Mouse (Mus musculus) neural tube, embryonic 15.5 days (tissue): ENCODE results near the gene Gk5. TPM values are rescaled to one million over a fixed set of nuclear protein-coding genes. Genes with fewer than 3 reads are reported as not detected.
A peak's percentile ranks its signal among the peaks of the same experiment; 100 is the strongest.
"Not testable (repeated sequence)": the region's sequence is repeated elsewhere in the genome, so short reads cannot be mapped to it uniquely, and the experiment has no call there.

ENCODE experiments used
- ATAC-seq: fragments of 200-750 bp; cut with Nextera tagmentation; 2 replicates; pipeline ENCODE4 v1.8.0; 2017; ENCODE audit warnings: mild to moderate bottlenecking, moderate TSS enrichment, moderate library complexity; ENCODE audit not compliant: low FRiP score
- H3K27ac ChIP-seq: fragments of 300-500 bp; sonication (generic); replicated peaks from 2 replicates; pipeline ENCODE4 v1.5.1; 2015; ENCODE audit warnings: mild to moderate bottlenecking, inconsistent platforms
- H3K27me3 ChIP-seq: fragments of 300-500 bp; sonication (generic); replicated peaks from 2 replicates; pipeline ENCODE4 v1.6.1; 2015; ENCODE audit warnings: inconsistent platforms
- H3K36me3 ChIP-seq: fragments of 300-500 bp; sonication (generic); 2 replicates; pipeline ENCODE4 v1.6.1; 2015; ENCODE audit warnings: inconsistent platforms
- H3K4me1 ChIP-seq: fragments of 300-500 bp; sonication (generic); 2 replicates; pipeline ENCODE4 v1.6.1; 2015; ENCODE audit warnings: inconsistent platforms
- H3K4me2 ChIP-seq: fragments of 300-500 bp; sonication (generic); 2 replicates; pipeline ENCODE4 v1.6.1; 2015; ENCODE audit warnings: inconsistent platforms, mild to moderate bottlenecking, moderate library complexity
- H3K4me3 ChIP-seq: fragments of 300-500 bp; sonication (generic); replicated peaks from 2 replicates; pipeline ENCODE4 v1.5.1; 2015; ENCODE audit warnings: mild to moderate bottlenecking, inconsistent platforms
- H3K9ac ChIP-seq: fragments of 300-500 bp; sonication (generic); replicated peaks from 2 replicates; pipeline ENCODE4 v1.6.1; 2015; ENCODE audit warnings: mild to moderate bottlenecking, inconsistent platforms
- H3K9me3 ChIP-seq: fragments of 300-500 bp; sonication (generic); replicated peaks from 2 replicates; pipeline ENCODE4 v1.6.1; 2016; ENCODE audit warnings: inconsistent platforms
- WGBS: fragments of 180-500 bp; shearing (Covaris S2); methylation state at CpG from one replicate; pipeline ENCODE4 v1.1.7; 2015; ENCODE audit warnings: mixed read lengths; 5-methylcytosine and 5-hydroxymethylcytosine counted together
- polyA plus RNA-seq: library from polyadenylated mRNA; unstranded; fragments of >200 nt; fragmentation: Nextera tagmentation; extraction: Ambion mirVana; gene quantifications from 2 replicates; pipeline ENCODE4 v1.2.1, GENCODE M21; 2015

The Gk5 gene
- polyA plus RNA-seq: 2.5 and 2.9 TPM in 2 replicates

GRCm38 (mm10) chr9:96118861-96119772 is at the start of gene Gk5:
TSS of gene Gk5 (plus strand) at chr9:96119362.
- peak within 1 kb of the TSS; percentile 60 for H3K4me2 ChIP-seq
- no peaks in the 10 kb centered on the region for H3K9me3 ChIP-seq
- H3K27ac ChIP-seq: peak within 1 kb of the TSS; percentile 66
- no peaks in the 10 kb centered on the region for H3K36me3 ChIP-seq
- H3K4me3 ChIP-seq: peak within 1 kb of the TSS; percentile 73
- WGBS: under 1% methylated on average over 74 of the region's 76 CpGs
- H3K27me3 ChIP-seq: no peaks in the 10 kb centered on the region; the same call in 1 of the 2 replicates
- ATAC-seq: peak; percentile 100
- H3K4me1 ChIP-seq: peaks cover 9% of the 10 kb centered on the region; the same call in 1 of the 2 replicates
- H3K9ac ChIP-seq: peak within 1 kb of the TSS; percentile 66

GRCm38 (mm10) chr9:96078752-96079315 is 40.3 kb upstream of the Gk5 start:
- Histone ChIP-seq H3K9me3 (no peaks in the 10 kb centered on the region), H3K4me2 (no peak overlapping the region), H3K4me3 (no peak overlapping the region), H3K4me1 (no peaks in the 10 kb centered on the region), H3K27me3 (no peaks in the 10 kb centered on the region), H3K27ac (no peak overlapping the region), H3K9ac (no peak overlapping the region), H3K36me3 (no peaks in the 10 kb centered on the region)
- ATAC-seq: no peak
- WGBS: 91% methylated on average over 13 of the region's 13 CpGs

DNA sequence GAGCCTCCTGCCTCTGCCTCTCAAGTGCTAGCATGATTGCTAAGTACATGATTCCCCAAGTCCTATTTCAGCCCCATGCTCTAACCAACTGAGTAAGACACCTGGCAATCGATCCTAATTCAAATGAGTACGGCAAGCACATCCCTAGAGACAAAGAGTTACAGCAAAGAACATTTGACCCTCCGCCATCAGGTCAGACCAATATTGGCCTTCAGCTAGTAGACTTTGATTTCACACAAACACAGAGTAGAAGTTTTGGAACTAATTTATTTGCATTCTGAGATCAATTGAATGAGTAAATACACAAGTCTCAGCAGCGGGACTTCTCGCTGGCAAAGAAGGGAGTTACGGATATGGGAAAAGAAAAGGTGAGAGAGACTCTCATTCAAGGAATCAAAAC is 33.9 kb upstream of the Gk5 start:
- H3K27ac ChIP-seq: no peak overlapping the region
- no peak for ATAC-seq
- no peaks in the 10 kb centered on the region for H3K4me1 ChIP-seq
- H3K4me2 ChIP-seq: no peak overlapping the region
- no peak overlapping the region for H3K9ac ChIP-seq
- H3K4me3 ChIP-seq: no peak overlapping the region
- H3K27me3 ChIP-seq: no peaks in the 10 kb centered on the region
- WGBS: 93% methylated on average over 6 of the region's 6 CpGs
- no peaks in the 10 kb centered on the region for H3K36me3 ChIP-seq
- no peaks in the 10 kb centered on the region for H3K9me3 ChIP-seq

DNA sequence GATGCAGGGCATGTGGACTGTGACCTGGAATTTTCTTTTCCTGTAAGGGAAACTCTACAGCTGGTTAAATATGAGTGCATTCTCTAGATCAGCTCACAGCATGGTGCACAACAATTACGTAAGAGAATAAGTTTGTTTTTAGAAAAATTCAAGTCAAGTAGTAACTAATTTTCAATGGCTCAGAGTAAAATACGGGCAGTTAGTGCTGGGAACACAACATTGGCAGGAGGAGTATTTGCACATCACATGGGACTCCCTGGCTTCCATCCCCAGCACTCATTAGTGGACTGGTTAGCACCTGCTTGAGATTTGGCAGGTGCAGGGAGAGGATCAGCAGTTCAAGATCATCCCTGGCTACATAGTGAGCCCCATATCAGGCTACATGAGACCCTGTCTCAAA is 31.5 kb upstream of the Gk5 start:
- Histone ChIP-seq H3K27ac (no peak overlapping the region), H3K36me3 (no peaks in the 10 kb centered on the region), H3K4me1 (no peaks in the 10 kb centered on the region), H3K9me3 (no peaks in the 10 kb centered on the region), H3K9ac (no peak overlapping the region), H3K27me3 (no peaks in the 10 kb centered on the region), H3K4me3 (no peak overlapping the region), H3K4me2 (no peak overlapping the region)
- no peak for ATAC-seq
- WGBS: 82% methylated on average over 2 of the region's 2 CpGs

DNA sequence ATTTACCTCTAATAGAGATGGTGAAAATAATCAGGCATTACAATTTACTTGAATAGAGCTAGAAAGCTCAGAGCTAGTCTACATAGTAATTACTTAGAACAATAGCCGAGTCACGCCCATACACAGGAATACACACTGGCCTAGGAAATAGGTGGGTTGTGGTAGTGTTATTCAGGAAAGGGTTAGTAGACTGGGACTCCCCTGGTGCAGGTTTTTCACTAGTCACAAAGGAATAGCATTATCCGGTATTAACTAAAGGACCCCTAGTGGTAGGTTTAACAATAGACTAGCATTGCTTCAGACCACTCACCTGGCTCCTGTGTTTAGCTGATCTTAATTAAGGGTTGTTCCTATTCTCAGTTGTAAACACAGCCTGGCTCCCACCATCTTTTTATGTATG is 30.7 kb upstream of the Gk5 start:
- not testable (repeated sequence) for H3K4me3 ChIP-seq, H3K36me3 ChIP-seq, H3K9ac ChIP-seq, H3K27ac ChIP-seq, ATAC-seq, H3K27me3 ChIP-seq, H3K9me3 ChIP-seq, H3K4me1 ChIP-seq, H3K4me2 ChIP-seq
- WGBS: 83% methylated on average over 3 of the region's 3 CpGs

GRCm38 (mm10) chr9:96092637-96093036 is 26.5 kb upstream of the Gk5 start:
- not testable (repeated sequence) for H3K4me3 ChIP-seq

GRCm38 (mm10) chr9:96093221-96093620 is 25.9 kb upstream of the Gk5 start:
- H3K36me3 ChIP-seq: no peaks in the 10 kb centered on the region
- ATAC-seq: no peak
- H3K27me3 ChIP-seq: no peaks in the 10 kb centered on the region
- no peak overlapping the region for H3K4me3 ChIP-seq
- H3K4me2 ChIP-seq: no peak overlapping the region
- WGBS: 89% methylated on average over 1 of the region's 1 CpGs
- 0 out of 2 replicates have a peak, but pooled peaks cover 6% of the 10 kb centered on the region for H3K9me3 ChIP-seq
- no peak overlapping the region for H3K9ac ChIP-seq
- no peaks in the 10 kb centered on the region for H3K4me1 ChIP-seq
- no peak overlapping the region for H3K27ac ChIP-seq

More at GRCm38 (mm10) chr9:96092637-96093036, 26.5 kb upstream of the Gk5 start:
- H3K9ac ChIP-seq, ATAC-seq, H3K27ac ChIP-seq, H3K27me3 ChIP-seq, H3K9me3 ChIP-seq, H3K36me3 ChIP-seq, H3K4me2 ChIP-seq, H3K4me1 ChIP-seq: not testable (repeated sequence)
- 88% methylated on average over 10 of the region's 10 CpGs for WGBS

GRCm38 (mm10) chr9:96094341-96094740 is 24.8 kb upstream of the Gk5 start:
- 54% methylated on average over 1 of the region's 1 CpGs for WGBS
- no peak overlapping the region for H3K4me3 ChIP-seq
- H3K4me1 ChIP-seq: no peaks in the 10 kb centered on the region
- no peak overlapping the region for H3K4me2 ChIP-seq
- no peak overlapping the region for H3K27ac ChIP-seq
- no peaks in the 10 kb centered on the region for H3K36me3 ChIP-seq
- H3K27me3 ChIP-seq: no peaks in the 10 kb centered on the region
- 0 out of 2 replicates have a peak, but pooled peaks cover 9% of the 10 kb centered on the region for H3K9me3 ChIP-seq
- H3K9ac ChIP-seq: no peak overlapping the region
- ATAC-seq: no peak

- no peaks in the 10 kb centered on the region for H3K36me3 ChIP-seq
- no peak for ATAC-seq
- H3K27me3 ChIP-seq: no peaks in the 10 kb centered on the region
- 81% methylated on average over 1 of the region's 1 CpGs for WGBS
- no peak overlapping the region for H3K27ac ChIP-seq
- no peak overlapping the region for H3K9ac ChIP-seq
- H3K4me3 ChIP-seq: no peak overlapping the region
- H3K4me2 ChIP-seq: no peak overlapping the region
- peaks cover 13% of the 10 kb centered on the region; the same call in 1 of the 2 replicates for H3K9me3 ChIP-seq
- H3K4me1 ChIP-seq: no peaks in the 10 kb centered on the region
Measured at GRCm38 (mm10) chr9:96095192-96095591, 24.0 kb upstream of the Gk5 start.

- H3K4me1 ChIP-seq: no peaks in the 10 kb centered on the region
- ATAC-seq: no peak
- no peak overlapping the region for H3K4me3 ChIP-seq
- no peaks in the 10 kb centered on the region for H3K27me3 ChIP-seq
- H3K36me3 ChIP-seq: no peaks in the 10 kb centered on the region
- WGBS: 89% methylated on average over 8 of the region's 8 CpGs
- no peak overlapping the region for H3K9ac ChIP-seq
- no peak overlapping the region for H3K4me2 ChIP-seq
- H3K27ac ChIP-seq: no peak overlapping the region
- H3K9me3 ChIP-seq: peaks cover 7% of the 10 kb centered on the region; the same call in 1 of the 2 replicates
Measured at GRCm38 (mm10) chr9:96102846-96103245, 16.3 kb upstream of the Gk5 start.

DNA sequence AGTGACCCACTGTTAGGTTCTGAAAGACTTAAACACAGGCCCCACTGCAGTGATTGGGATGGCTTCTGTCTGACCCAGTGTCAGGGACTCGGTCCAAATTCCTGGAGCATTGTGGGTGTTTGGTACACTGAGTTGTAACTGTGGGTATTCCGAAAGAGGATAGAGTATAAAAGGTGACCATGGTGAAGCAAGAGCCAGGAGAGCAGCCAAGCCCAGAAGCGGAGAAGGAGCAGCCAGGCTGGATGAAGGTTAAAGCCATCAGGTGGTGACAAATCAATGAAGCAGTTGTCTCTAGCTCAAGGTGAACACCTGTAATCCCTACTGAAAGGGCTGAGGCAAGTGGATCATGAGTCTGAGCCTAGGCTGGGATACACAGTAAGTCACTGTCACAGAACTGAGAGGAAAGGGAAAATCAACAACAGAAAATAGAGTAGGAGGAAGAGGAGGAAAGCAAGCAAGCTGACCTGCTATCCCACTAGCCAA is 6.2 kb upstream of the Gk5 start:
- WGBS: 88% methylated on average over 3 of the region's 3 CpGs
- H3K27me3 ChIP-seq: no peaks in the 10 kb centered on the region; the same call in 1 of the 2 replicates
- no peaks in the 10 kb centered on the region for H3K9me3 ChIP-seq
- H3K4me3 ChIP-seq: no peak overlapping the region
- no peaks in the 10 kb centered on the region for H3K4me1 ChIP-seq
- H3K27ac ChIP-seq: no peak overlapping the region
- H3K4me2 ChIP-seq: no peak overlapping the region
- no peak overlapping the region for H3K9ac ChIP-seq
- no peaks in the 10 kb centered on the region for H3K36me3 ChIP-seq
- ATAC-seq: no peak

- no peak overlapping the region for H3K27ac ChIP-seq
- WGBS: 89% methylated on average over 6 of the region's 6 CpGs
- no peak overlapping the region for H3K4me2 ChIP-seq
Measured at GRCm38 (mm10) chr9:96116801-96117200, 2.4 kb upstream of the Gk5 start.

More at GRCm38 (mm10) chr9:96116801-96117200, 2.4 kb upstream of the Gk5 start:
- no peak overlapping the region for H3K9ac ChIP-seq
- H3K9me3 ChIP-seq: no peaks in the 10 kb centered on the region
- peaks cover 9% of the 10 kb centered on the region; the same call in 1 of the 2 replicates for H3K4me1 ChIP-seq
- H3K36me3 ChIP-seq: no peaks in the 10 kb centered on the region
- no peaks in the 10 kb centered on the region; the same call in 1 of the 2 replicates for H3K27me3 ChIP-seq
- ATAC-seq: no peak
- H3K4me3 ChIP-seq: no peak overlapping the region
